Mouse (Mus musculus): ENCODE data around the gene Tanc1.

- TF ChIP-seq POLR2A (IDR thresholded peaks at IDR 0.05; ENCODE audit: low read depth, low read length) (no peak), CTCF (IDR thresholded peaks at IDR 0.05; ENCODE audit: extremely low read depth, insufficient read length, insufficient replicate concordance, low read depth, low read length) (no peak)
Observed at GRCm38 (mm10) chr2:59785597-59785996, 173.8 kb downstream of the Tanc1 start.

Measured in small intestine, adult 2 months (tissue).